Mouse (Mus musculus): ENCODE data around the gene Snrpf. TPM values are rescaled to one million over a fixed set of nuclear protein-coding genes. Genes with fewer than 3 reads are reported as not detected.

Gene Snrpf
- polyA plus RNA-seq, 1 experiment from 2014 or later, result 121 TPM

- ATAC-seq (replicated peaks; ENCODE audit: low FRiP score, low read depth) (peak; percentile 86), DNase-seq (ENCODE audit: low spot score) (peak; percentile 51)
- Histone ChIP-seq H3K27ac (peak overlapping the region; percentile 60; the same call in 1 of the 2 replicates), H3K4me2 (ENCODE audit: low read length) (peak overlapping the region; percentile 48), H3K36me3 (ENCODE audit: insufficient read depth, low read length) (no peaks in the 10 kb centered on the region), H3K9ac (ENCODE audit: low read depth, low read length) (no peak overlapping the region), H3K4me1 (replicated peaks; ENCODE audit: insufficient read depth, low read length) (peaks cover 6% of the 10 kb centered on the region), H3K9me3 (replicated peaks; ENCODE audit: low read length) (no peaks in the 10 kb centered on the region), H3K27me3 (ENCODE audit: insufficient read depth, low read length) (no peaks in the 10 kb centered on the region), H3K4me3 (replicated peaks; ENCODE audit: low read depth, low read length) (no peak overlapping the region)
- no peak for TF ChIP-seq CTCF (IDR thresholded peaks at IDR 0.05; ENCODE audit: low read depth)
- WGBS, result 14% methylated on average over 9 of the region's 9 CpGs
Observed at GRCm38 (mm10) chr10:93623725-93624124, 34.2 kb upstream of the Snrpf start.

GRCm38 (mm10) chr10:93620438-93621179 is 31.1 kb upstream of the Snrpf start:
- DNase-seq (ENCODE audit: low spot score), result no peak

GRCm38 (mm10) chr10:93614850-93615249 is 25.3 kb upstream of the Snrpf start:
- H3K36me3 ChIP-seq (ENCODE audit: insufficient read depth, low read length), result no peaks in the 10 kb centered on the region
- no peaks in the 10 kb centered on the region for H3K4me1 ChIP-seq (replicated peaks; ENCODE audit: insufficient read depth, low read length)
- H3K4me3 ChIP-seq (replicated peaks; ENCODE audit: low read depth, low read length), result no peak overlapping the region
- no peaks in the 10 kb centered on the region for H3K9me3 ChIP-seq (replicated peaks; ENCODE audit: low read length)
- 58% methylated on average over 8 of the region's 8 CpGs for WGBS
- no peak overlapping the region for H3K9ac ChIP-seq (ENCODE audit: low read depth, low read length)
- no peak for DNase-seq (ENCODE audit: low spot score)
- no peak for TF ChIP-seq CTCF (IDR thresholded peaks at IDR 0.05; ENCODE audit: low read depth)
- no peak overlapping the region for H3K4me2 ChIP-seq (ENCODE audit: low read length)
- no peak overlapping the region for H3K27ac ChIP-seq
- H3K27me3 ChIP-seq (ENCODE audit: insufficient read depth, low read length), result no peaks in the 10 kb centered on the region
- no peak for ATAC-seq (replicated peaks; ENCODE audit: low FRiP score, low read depth)

More at GRCm38 (mm10) chr10:93620438-93621179, 31.1 kb upstream of the Snrpf start:
- Histone ChIP-seq H3K4me1 (replicated peaks; ENCODE audit: insufficient read depth, low read length) (peaks cover 6% of the 10 kb centered on the region), H3K27ac (no peak overlapping the region), H3K4me2 (ENCODE audit: low read length) (no peak overlapping the region), H3K4me3 (replicated peaks; ENCODE audit: low read depth, low read length) (no peak overlapping the region), H3K9me3 (replicated peaks; ENCODE audit: low read length) (no peaks in the 10 kb centered on the region), H3K27me3 (ENCODE audit: insufficient read depth, low read length) (no peaks in the 10 kb centered on the region), H3K36me3 (ENCODE audit: insufficient read depth, low read length) (no peaks in the 10 kb centered on the region), H3K9ac (ENCODE audit: low read depth, low read length) (no peak overlapping the region)
- no peak for TF ChIP-seq CTCF (IDR thresholded peaks at IDR 0.05; ENCODE audit: low read depth)
- WGBS, result 65% methylated on average over 7 of the region's 7 CpGs
- ATAC-seq (replicated peaks; ENCODE audit: low FRiP score, low read depth), result no peak

GRCm38 (mm10) chr10:93611419-93612007 is 22.0 kb upstream of the Snrpf start:
- Histone ChIP-seq H3K4me1 (replicated peaks; ENCODE audit: insufficient read depth, low read length) (no peaks in the 10 kb centered on the region), H3K4me3 (replicated peaks; ENCODE audit: low read depth, low read length) (no peak overlapping the region), H3K36me3 (ENCODE audit: insufficient read depth, low read length) (no peaks in the 10 kb centered on the region), H3K27ac (no peak overlapping the region), H3K9ac (ENCODE audit: low read depth, low read length) (no peak overlapping the region), H3K9me3 (replicated peaks; ENCODE audit: low read length) (no peaks in the 10 kb centered on the region), H3K27me3 (ENCODE audit: insufficient read depth, low read length) (no peaks in the 10 kb centered on the region), H3K4me2 (ENCODE audit: low read length) (peak overlapping the region; percentile 21; the same call in 1 of the 2 replicates)
- peak; percentile 92 for TF ChIP-seq CTCF (IDR thresholded peaks at IDR 0.05; ENCODE audit: low read depth)
- 45% methylated on average over 18 of the region's 18 CpGs for WGBS
- DNase-seq (ENCODE audit: low spot score) (peak; percentile 79), ATAC-seq (replicated peaks; ENCODE audit: low FRiP score, low read depth) (no peak)

- no peak for TF ChIP-seq CTCF (IDR thresholded peaks at IDR 0.05; ENCODE audit: low read depth)
Observed at GRCm38 (mm10) chr10:93610896-93611295, 21.4 kb upstream of the Snrpf start.

GRCm38 (mm10) chr10:93609236-93609635 is 19.7 kb upstream of the Snrpf start:
- no peaks in the 10 kb centered on the region for H3K27me3 ChIP-seq (ENCODE audit: insufficient read depth, low read length)
- no peaks in the 10 kb centered on the region for H3K36me3 ChIP-seq (ENCODE audit: insufficient read depth, low read length)
- H3K4me2 ChIP-seq (ENCODE audit: low read length), result no peak overlapping the region
- no peak for ATAC-seq (replicated peaks; ENCODE audit: low FRiP score, low read depth)
- no peak overlapping the region for H3K9ac ChIP-seq (ENCODE audit: low read depth, low read length)
- TF ChIP-seq CTCF (IDR thresholded peaks at IDR 0.05; ENCODE audit: low read depth), result no peak
- H3K27ac ChIP-seq, result no peak overlapping the region
- 93% methylated on average over 7 of the region's 7 CpGs for WGBS
- H3K9me3 ChIP-seq (replicated peaks; ENCODE audit: low read length), result no peaks in the 10 kb centered on the region
- no peak overlapping the region for H3K4me3 ChIP-seq (replicated peaks; ENCODE audit: low read depth, low read length)
- no peak for DNase-seq (ENCODE audit: low spot score)
- H3K4me1 ChIP-seq (replicated peaks; ENCODE audit: insufficient read depth, low read length), result no peaks in the 10 kb centered on the region

More at GRCm38 (mm10) chr10:93610896-93611295, 21.4 kb upstream of the Snrpf start:
- 86% methylated on average over 1 of the region's 1 CpGs for WGBS
- Histone ChIP-seq H3K4me2 (ENCODE audit: low read length) (no peak overlapping the region), H3K9me3 (replicated peaks; ENCODE audit: low read length) (no peaks in the 10 kb centered on the region), H3K27me3 (ENCODE audit: insufficient read depth, low read length) (no peaks in the 10 kb centered on the region), H3K4me3 (replicated peaks; ENCODE audit: low read depth, low read length) (no peak overlapping the region), H3K36me3 (ENCODE audit: insufficient read depth, low read length) (no peaks in the 10 kb centered on the region), H3K9ac (ENCODE audit: low read depth, low read length) (no peak overlapping the region), H3K27ac (no peak overlapping the region), H3K4me1 (replicated peaks; ENCODE audit: insufficient read depth, low read length) (no peaks in the 10 kb centered on the region)
- ATAC-seq (replicated peaks; ENCODE audit: low FRiP score, low read depth), result no peak
- no peak for DNase-seq (ENCODE audit: low spot score)

Data from kidney, postnatal 0 days (tissue).